Mouse (Mus musculus): ENCODE measurements at regions not wholly inside any gene's neighbourhood (a gene's known extent, or its start where the extent isn't known, plus 50 kb on each side); places are given as distances from the start of the nearest gene placed in this dataset.

DNA sequence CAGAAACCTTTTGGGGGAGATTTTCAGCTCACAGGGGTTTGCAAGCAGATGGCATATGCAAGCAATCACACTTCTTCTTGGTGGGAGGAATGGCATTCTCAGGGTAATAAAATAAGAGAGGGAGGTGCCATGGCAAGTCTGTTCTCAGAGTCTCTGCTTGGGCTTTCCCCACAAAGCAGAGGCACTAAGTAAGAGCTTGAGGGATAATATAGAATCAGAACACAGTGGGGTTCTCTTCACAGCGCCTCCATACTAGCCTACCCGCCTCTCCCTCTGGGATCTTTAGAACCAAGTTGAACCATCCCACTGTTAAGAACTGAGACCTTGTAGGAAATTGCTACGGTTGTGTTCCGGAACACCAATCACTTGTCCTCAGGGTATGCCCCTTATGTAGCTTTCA lies 387.8 kb downstream of the Prkd1 start:
- TF ChIP-seq POLR2A (IDR thresholded peaks at IDR 0.05; ENCODE audit: low read depth, low read length) (no peak), CTCF (conservative IDR thresholded peaks at IDR 0.05; ENCODE audit: insufficient read depth, insufficient read length, low read depth, low read length) (no peak)
